Mouse (Mus musculus): Measurements from ENCODE around the gene Spem1. TPM values are rescaled to one million over a fixed set of nuclear protein-coding genes. Genes with fewer than 3 reads are reported as not detected.
A peak's percentile ranks its signal among the peaks of the same experiment; 100 is the strongest.

Spem1 gene
- polyA plus RNA-seq, 1 experiment, result not detected

GRCm38 (mm10) chr11:69816520-69816919 lies 5.5 kb downstream of the Spem1 start:
- Histone ChIP-seq H3K9me3 (replicated peaks; ENCODE audit: control insufficient read depth, insufficient read depth, low read length, poor library complexity, severe bottlenecking) (no peaks in the 10 kb centered on the region), H3K27ac (ENCODE audit: insufficient read depth, low read length) (no peak overlapping the region), H3K4me3 (ENCODE audit: low read depth, low read length) (peak overlapping the region; percentile 45; the same call in 1 of the 2 replicates), H3K4me1 (ENCODE audit: control insufficient read depth, insufficient read depth, low read length) (no peaks in the 10 kb centered on the region), H3K27me3 (ENCODE audit: control insufficient read depth, insufficient read depth, low read length, poor library complexity, severe bottlenecking) (no peaks in the 10 kb centered on the region), H3K36me3 (ENCODE audit: control insufficient read depth, insufficient read depth, low read length, poor library complexity, severe bottlenecking) (no peaks in the 10 kb centered on the region), H3K9ac (ENCODE audit: low read depth, poor library complexity, severe bottlenecking) (peak overlapping the region; percentile 28; the same call in 1 of the 2 replicates)
- no peak for TF ChIP-seq EP300 (IDR thresholded peaks at IDR 0.05; ENCODE audit: insufficient read depth, low read depth, low read length)

GRCm38 (mm10) chr11:69815155-69815554 lies 6.8 kb downstream of the Spem1 start, which contains the start of gene Gm39566:
Gm39566 (minus strand) TSS chr11:69815298.
- no peaks in the 10 kb centered on the region for H3K4me1 ChIP-seq (ENCODE audit: control insufficient read depth, insufficient read depth, low read length)
- no peaks in the 10 kb centered on the region for H3K36me3 ChIP-seq (ENCODE audit: control insufficient read depth, insufficient read depth, low read length, poor library complexity, severe bottlenecking)
- TF ChIP-seq EP300 (IDR thresholded peaks at IDR 0.05; ENCODE audit: insufficient read depth, low read depth, low read length) (no peak), CTCF (IDR thresholded peaks at IDR 0.05; ENCODE audit: low read depth, low read length) (peak; percentile 41)
- H3K9ac ChIP-seq (ENCODE audit: low read depth, poor library complexity, severe bottlenecking), result no peak within 1 kb of the TSS
- H3K4me3 ChIP-seq (ENCODE audit: low read depth, low read length), result no peak within 1 kb of the TSS
- H3K27me3 ChIP-seq (ENCODE audit: control insufficient read depth, insufficient read depth, low read length, poor library complexity, severe bottlenecking), result no peaks in the 10 kb centered on the region
- H3K9me3 ChIP-seq (replicated peaks; ENCODE audit: control insufficient read depth, insufficient read depth, low read length, poor library complexity, severe bottlenecking), result no peaks in the 10 kb centered on the region
- no peak within 1 kb of the TSS for H3K27ac ChIP-seq (ENCODE audit: insufficient read depth, low read length)

- TF ChIP-seq CTCF (IDR thresholded peaks at IDR 0.05; ENCODE audit: low read depth, low read length) (no peak), EP300 (IDR thresholded peaks at IDR 0.05; ENCODE audit: insufficient read depth, low read depth, low read length) (no peak), POLR2A (IDR thresholded peaks at IDR 0.05; ENCODE audit: insufficient read depth, low read length) (no peak)
- Histone ChIP-seq H3K4me1 (ENCODE audit: control insufficient read depth, insufficient read depth, low read length) (no peaks in the 10 kb centered on the region), H3K36me3 (ENCODE audit: control insufficient read depth, insufficient read depth, low read length, poor library complexity, severe bottlenecking) (no peaks in the 10 kb centered on the region), H3K9ac (ENCODE audit: low read depth, poor library complexity, severe bottlenecking) (no peak overlapping the region), H3K9me3 (replicated peaks; ENCODE audit: control insufficient read depth, insufficient read depth, low read length, poor library complexity, severe bottlenecking) (no peaks in the 10 kb centered on the region), H3K27me3 (ENCODE audit: control insufficient read depth, insufficient read depth, low read length, poor library complexity, severe bottlenecking) (no peaks in the 10 kb centered on the region), H3K27ac (ENCODE audit: insufficient read depth, low read length) (no peak overlapping the region), H3K4me3 (ENCODE audit: low read depth, low read length) (no peak overlapping the region)
Measured at GRCm38 (mm10) chr11:69810280-69810679, 11.7 kb downstream of the Spem1 start.

GRCm38 (mm10) chr11:69807641-69808040 lies 14.3 kb downstream of the Spem1 start:
- no peaks in the 10 kb centered on the region for H3K9me3 ChIP-seq (replicated peaks; ENCODE audit: control insufficient read depth, insufficient read depth, low read length, poor library complexity, severe bottlenecking)
- H3K27me3 ChIP-seq (ENCODE audit: control insufficient read depth, insufficient read depth, low read length, poor library complexity, severe bottlenecking), result no peaks in the 10 kb centered on the region
- TF ChIP-seq EP300 (IDR thresholded peaks at IDR 0.05; ENCODE audit: insufficient read depth, low read depth, low read length) (no peak), POLR2A (IDR thresholded peaks at IDR 0.05; ENCODE audit: insufficient read depth, low read length) (no peak), CTCF (IDR thresholded peaks at IDR 0.05; ENCODE audit: low read depth, low read length) (no peak)
- H3K27ac ChIP-seq (ENCODE audit: insufficient read depth, low read length), result no peak overlapping the region
- no peaks in the 10 kb centered on the region for H3K4me1 ChIP-seq (ENCODE audit: control insufficient read depth, insufficient read depth, low read length)
- no peak overlapping the region for H3K4me3 ChIP-seq (ENCODE audit: low read depth, low read length)
- H3K9ac ChIP-seq (ENCODE audit: low read depth, poor library complexity, severe bottlenecking), result no peak overlapping the region
- H3K36me3 ChIP-seq (ENCODE audit: control insufficient read depth, insufficient read depth, low read length, poor library complexity, severe bottlenecking), result no peaks in the 10 kb centered on the region

- Histone ChIP-seq H3K27me3 (ENCODE audit: control insufficient read depth, insufficient read depth, low read length, poor library complexity, severe bottlenecking) (peaks cover 11% of the 10 kb centered on the region), H3K36me3 (ENCODE audit: control insufficient read depth, insufficient read depth, low read length, poor library complexity, severe bottlenecking) (no peaks in the 10 kb centered on the region), H3K27ac (ENCODE audit: insufficient read depth, low read length) (no peak overlapping the region), H3K4me1 (ENCODE audit: control insufficient read depth, insufficient read depth, low read length) (no peaks in the 10 kb centered on the region), H3K9me3 (replicated peaks; ENCODE audit: control insufficient read depth, insufficient read depth, low read length, poor library complexity, severe bottlenecking) (no peaks in the 10 kb centered on the region), H3K4me3 (ENCODE audit: low read depth, low read length) (no peak overlapping the region), H3K9ac (ENCODE audit: low read depth, poor library complexity, severe bottlenecking) (no peak overlapping the region)
- TF ChIP-seq CTCF (IDR thresholded peaks at IDR 0.05; ENCODE audit: low read depth, low read length), result no peak
- TF ChIP-seq EP300 (IDR thresholded peaks at IDR 0.05; ENCODE audit: insufficient read depth, low read depth, low read length), result no peak
- TF ChIP-seq POLR2A (IDR thresholded peaks at IDR 0.05; ENCODE audit: insufficient read depth, low read length), result no peak
Measured at GRCm38 (mm10) chr11:69806378-69806777, 15.6 kb downstream of the Spem1 start.

- H3K9ac ChIP-seq (ENCODE audit: low read depth, poor library complexity, severe bottlenecking), result peak within 1 kb of the TSS; percentile 90
- H3K4me3 ChIP-seq (ENCODE audit: low read depth, low read length), result peak within 1 kb of the TSS; percentile 76
Measured at GRCm38 (mm10) chr11:69804972-69805909, 16.7 kb downstream of the Spem1 start, which contains the start of gene Tmem102. Tmem102 (minus strand) TSS chr11:69805624.

More at GRCm38 (mm10) chr11:69804972-69805909, 16.7 kb downstream of the Spem1 start, which contains the start of gene Tmem102:
- Histone ChIP-seq H3K27ac (ENCODE audit: insufficient read depth, low read length) (peak within 1 kb of the TSS; percentile 9; the same call in 1 of the 2 replicates), H3K9me3 (replicated peaks; ENCODE audit: control insufficient read depth, insufficient read depth, low read length, poor library complexity, severe bottlenecking) (no peaks in the 10 kb centered on the region), H3K27me3 (ENCODE audit: control insufficient read depth, insufficient read depth, low read length, poor library complexity, severe bottlenecking) (peaks cover 12% of the 10 kb centered on the region), H3K4me1 (ENCODE audit: control insufficient read depth, insufficient read depth, low read length) (no peaks in the 10 kb centered on the region), H3K36me3 (ENCODE audit: control insufficient read depth, insufficient read depth, low read length, poor library complexity, severe bottlenecking) (no peaks in the 10 kb centered on the region)
- TF ChIP-seq CTCF (IDR thresholded peaks at IDR 0.05; ENCODE audit: low read depth, low read length), result no peak
- TF ChIP-seq POLR2A (IDR thresholded peaks at IDR 0.05; ENCODE audit: insufficient read depth, low read length), result peak; percentile 28

Measured in ES-Bruce4 (cell line).